Comparison of ENCODE assay signal across 23 mouse cellular contexts in genomic region chr11:108122486-108122885, GRCm38 (mm10).
"Had no signal": no experiment of that assay in that cellular context is flagged by ENCODE, and none has a peak within 500 bp of the region (broad histone marks: within the 10 kb centered on the region; RNA-seq: fewer than 3 reads in every experiment).

No protein-coding gene starts in this region.

- H3K9me3 ChIP-seq: heart, embryonic 12.5 days; hindbrain, embryonic 13.5 days; hindbrain, embryonic 15.5 days; kidney, embryonic 15.5 days; limb, embryonic 13.5 days; limb, embryonic 15.5 days; liver, embryonic 12.5 days had no signal

- ATAC-seq: hindbrain, postnatal 0 days; intestine, embryonic 16.5 days; liver, embryonic 12.5 days had no signal

- H3K4me1 ChIP-seq: hindbrain, embryonic 15.5 days; liver, embryonic 12.5 days had no signal

- H3K27ac ChIP-seq: heart, adult 2 months; hindbrain, embryonic 13.5 days; hindbrain, embryonic 15.5 days; hindbrain, postnatal 0 days; kidney, embryonic 15.5 days; kidney, postnatal 0 days; limb, embryonic 13.5 days; limb, embryonic 15.5 days; liver, embryonic 12.5 days; liver, embryonic 14.5 days had no signal

- H3K9ac ChIP-seq: heart, embryonic 12.5 days; hindbrain, embryonic 13.5 days; hindbrain, embryonic 15.5 days; kidney, embryonic 15.5 days; limb, embryonic 13.5 days; limb, embryonic 15.5 days; liver, embryonic 12.5 days; liver, embryonic 14.5 days had no signal

- DNase-seq: gastrocnemius, postnatal 10 days; gastrocnemius, postnatal 36 days; heart, adult 2 months; heart, postnatal 10 days; kidney, adult 11 months; kidney, adult 2 months; kidney, adult 9 months; kidney, postnatal 14 days; kidney, postnatal 36 days; layer of hippocampus, adult 9-11 months; layer of hippocampus, postnatal 36 days; left cerebral cortex, postnatal 4 days had no signal

- H3K27me3 ChIP-seq: heart, embryonic 12.5 days; hindbrain, embryonic 13.5 days; hindbrain, embryonic 15.5 days; kidney, embryonic 15.5 days; limb, embryonic 13.5 days; limb, embryonic 15.5 days; liver, embryonic 12.5 days had no signal

- H3K36me3 ChIP-seq: heart, embryonic 12.5 days; hindbrain, embryonic 13.5 days; hindbrain, embryonic 15.5 days; kidney, embryonic 15.5 days; limb, embryonic 13.5 days; limb, embryonic 15.5 days; liver, embryonic 12.5 days had no signal

- H3K4me2 ChIP-seq: heart, embryonic 12.5 days; hindbrain, embryonic 13.5 days; hindbrain, embryonic 15.5 days; kidney, embryonic 15.5 days; limb, embryonic 13.5 days; limb, embryonic 15.5 days; liver, embryonic 12.5 days had no signal

- H3K4me3 ChIP-seq: heart, adult 2 months; heart, embryonic 12.5 days; hindbrain, embryonic 13.5 days; hindbrain, embryonic 15.5 days; kidney, embryonic 15.5 days; limb, embryonic 13.5 days; limb, embryonic 15.5 days; liver, embryonic 12.5 days had no signal
